Comparison of ENCODE assay signal across 10 mouse cellular contexts in genomic region chr7:79493915-79494314, GRCm38 (mm10). TPM values are rescaled to one million over a fixed set of nuclear protein-coding genes. Genes with fewer than 3 reads are reported as not detected.
DNase-seq lines count a peak whose midpoint lies in the region; ATAC-seq and TF ChIP-seq lines count a peak whose summit lies in the region.
"Had no signal": no experiment of that assay in that cellular context is flagged by ENCODE, and none has a peak within 500 bp of the region (broad histone marks: within the 10 kb centered on the region; RNA-seq: fewer than 3 reads in every experiment).

No protein-coding gene starts in this region.

- H3K27me3 ChIP-seq in spleen, adult 2 months (ENCODE audit: control insufficient read depth, insufficient read depth, low read length) = peaks cover 14% of the 10 kb centered on the region

- TF ChIP-seq POLR2A in spleen, adult 2 months (IDR thresholded peaks at IDR 0.05; ENCODE audit: low read depth, low read length) = no peak

- H3K27ac ChIP-seq in spleen, adult 2 months (ENCODE audit: insufficient read depth, low read length) = no peak overlapping the region
- H3K27ac ChIP-seq: limb, embryonic 13.5 days; stomach, embryonic 15.5 days had no signal

- H3K4me1 ChIP-seq in spleen, adult 2 months (ENCODE audit: control insufficient read depth, insufficient read depth, insufficient read length) = peaks cover 1% of the 10 kb centered on the region
- H3K4me1 ChIP-seq: limb, embryonic 13.5 days; stomach, embryonic 15.5 days had no signal

- peak; percentile 67; the same call in 1 of the 2 replicates for TF ChIP-seq CTCF in spleen, adult 2 months (IDR thresholded peaks at IDR 0.05; ENCODE audit: extremely low read depth, insufficient read depth, insufficient read length, insufficient replicate concordance)

- peak; percentile 49; the same call in 1 of the 2 replicates for ATAC-seq in cerebellum, adult (ENCODE audit: insufficient number of reproducible peaks, low FRiP score, low TSS enrichment)

- H3K4me3 ChIP-seq in spleen, adult 2 months (ENCODE audit: extremely low read depth, insufficient read depth, insufficient read length) = no peak overlapping the region
- H3K4me3 ChIP-seq: limb, embryonic 13.5 days; stomach, embryonic 15.5 days had no signal

- no peaks in the 10 kb centered on the region for H3K36me3 ChIP-seq in spleen, adult 2 months (ENCODE audit: control insufficient read depth, insufficient read depth, low read length)
- H3K36me3 ChIP-seq: limb, embryonic 13.5 days; stomach, embryonic 15.5 days had no signal

- WGBS in spleen, adult 2 months = 13% methylated on average over 8 of the region's 8 CpGs

- peak; percentile 57 for DNase-seq in gastrocnemius, postnatal 10 days
- DNase-seq in gastrocnemius, adult 8-10 months (ENCODE audit: low spot score in 2 of 2) = no peak
- DNase-seq in spleen, adult 2 months (ENCODE audit: low read depth in 1 of 2, low spot score in 2 of 2) = peak in 1 of 2 experiments; percentile 13
- DNase-seq in spleen, postnatal 4 days (ENCODE audit: low spot score in 2 of 2) = no peak
- DNase-seq in frontal cortex, postnatal 36 days (ENCODE audit: low spot score in 2 of 2) = peak; percentile 63 to 75
- peak; percentile 61 for DNase-seq in lung, postnatal 14 days
- peak; percentile 54 for DNase-seq in thymus, postnatal 14 days

RNA-seq across cellular contexts. Expression of gene Polg, which starts 27.8 kb away (rescaled TPM):
- total RNA-seq in gastrocnemius, postnatal 10 days (2021) = 10 to 100 TPM; 36.6 to 44.9 TPM
- total RNA-seq in gastrocnemius, adult 8-10 months (2022) = 10 to 100 TPM; 26.0 to 43.5 (median 38.1) TPM
- 53.8 and 54.6 TPM in 2 replicates for polyA plus RNA-seq in spleen, adult 2 months (2012; rRNA removed)

Comparison
In these comparisons a context has a peak if more than half of its experiments do, and no peak if none do; other contexts are left out.
1. DNase-seq: peak in gastrocnemius, postnatal 10 days (single experiment), frontal cortex, postnatal 36 days (2 of 2), lung, postnatal 14 days (single experiment) and thymus, postnatal 14 days (single experiment); none in gastrocnemius, adult 8-10 months (0 of 2) and spleen, postnatal 4 days (0 of 2).